Mouse (Mus musculus) kidney, adult 2 months (tissue): Measurements from ENCODE around the gene Ntn4. TPM values are rescaled to one million over a fixed set of nuclear protein-coding genes. Genes with fewer than 3 reads are reported as not detected.

Source experiments
- DNase-seq: peaks from one replicate; pipeline ENCODE4 v3.0.0; 2021
- H3K27ac ChIP-seq: fragments of 200-500 bp; 2 replicates; pipeline ENCODE4 v1.5.1; 2012; ENCODE audit warnings: low read depth, low read length, control low read depth, inconsistent platforms; ENCODE audit not compliant: insufficient read depth
- H3K27me3 ChIP-seq: fragments of 200-500 bp; replicated peaks from 2 replicates; pipeline ENCODE4 v1.6.1; 2012; ENCODE audit warnings: mild to moderate bottlenecking, moderate library complexity, low read length, inconsistent platforms; ENCODE audit not compliant: control insufficient read depth, insufficient read depth
- H3K36me3 ChIP-seq: fragments of 200-500 bp; 2 replicates; pipeline ENCODE4 v1.6.1; 2012; ENCODE audit warnings: mild to moderate bottlenecking, moderate library complexity, low read length, inconsistent platforms; ENCODE audit not compliant: control insufficient read depth, insufficient read depth
- H3K4me1 ChIP-seq: fragments of 200-500 bp; 2 replicates; pipeline ENCODE4 v1.6.1; 2011; ENCODE audit warnings: low read length; ENCODE audit not compliant: control insufficient read depth, insufficient read depth
- H3K4me3 ChIP-seq: fragments of 200-500 bp; 2 replicates; pipeline ENCODE4 v1.5.1; 2011; ENCODE audit warnings: mild to moderate bottlenecking, low read depth, low read length, control low read depth; ENCODE audit not compliant: insufficient read depth
- CTCF ChIP-seq: fragments of 200-500 bp; conservative IDR thresholded peaks from 2 replicates; pipeline ENCODE4 v1.5.1; 2011; ENCODE audit warnings: low read depth, mild to moderate bottlenecking, control low read depth, low read length, moderate library complexity, mixed read lengths; ENCODE audit not compliant: insufficient read depth, insufficient read length
- POLR2A ChIP-seq: fragments of 200-500 bp; IDR thresholded peaks from one replicate; pipeline ENCODE4 v1.6.1; 2011; ENCODE audit warnings: low read depth, low read length, control low read depth
- WGBS: fragments of 180-500 bp; shearing (Covaris S2); methylation state at CpG from one replicate; pipeline ENCODE4 v1.1.7; 2018; 5-methylcytosine and 5-hydroxymethylcytosine counted together
- polyA plus RNA-seq: library from polyadenylated mRNA; depleted of rRNA; stranded (reverse); fragments of >200 nt; gene quantifications from 2 replicates; pipeline ENCODE4 v1.2.3, GENCODE M21; 2012

Ntn4 gene
- polyA plus RNA-seq, 1 experiment, result 35.1 TPM

- H3K27me3 ChIP-seq, result no peaks in the 10 kb centered on the region
- H3K27ac ChIP-seq, result no peak overlapping the region
- peaks cover 5% of the 10 kb centered on the region for H3K36me3 ChIP-seq
- 84% methylated on average over 5 of the region's 5 CpGs for WGBS
- H3K4me3 ChIP-seq, result no peak overlapping the region
- DNase-seq, result no peak
- H3K4me1 ChIP-seq, result peaks cover 3% of the 10 kb centered on the region; the same call in 1 of the 2 replicates
- TF ChIP-seq POLR2A, result no peak
Measured at GRCm38 (mm10) chr10:93708515-93708914, 68.0 kb downstream of the Ntn4 start.

GRCm38 (mm10) chr10:93709536-93709935, 69.1 kb downstream of the Ntn4 start:
- TF ChIP-seq CTCF (no peak), POLR2A (no peak)
- DNase-seq, result peak; percentile 37
- Histone ChIP-seq H3K27me3 (no peaks in the 10 kb centered on the region), H3K4me3 (no peak overlapping the region), H3K27ac (no peak overlapping the region), H3K36me3 (peaks cover 5% of the 10 kb centered on the region), H3K4me1 (no peaks in the 10 kb centered on the region; the same call in 1 of the 2 replicates)
- 69% methylated on average over 8 of the region's 8 CpGs for WGBS

- Histone ChIP-seq H3K27me3 (no peaks in the 10 kb centered on the region), H3K36me3 (no peaks in the 10 kb centered on the region; the same call in 1 of the 2 replicates), H3K4me3 (no peak overlapping the region), H3K4me1 (no peaks in the 10 kb centered on the region), H3K27ac (no peak overlapping the region)
- no peak for DNase-seq
- TF ChIP-seq CTCF, result no peak
- TF ChIP-seq POLR2A, result no peak
- 77% methylated on average over 5 of the region's 5 CpGs for WGBS
Measured at GRCm38 (mm10) chr10:93721625-93722337, 81.3 kb downstream of the Ntn4 start.

GRCm38 (mm10) chr10:93723942-93724542, 83.6 kb downstream of the Ntn4 start:
- DNase-seq, result peak; percentile 73
- Histone ChIP-seq H3K27me3 (no peaks in the 10 kb centered on the region), H3K27ac (peak overlapping the region; percentile 26), H3K36me3 (no peaks in the 10 kb centered on the region; the same call in 1 of the 2 replicates), H3K4me1 (peaks cover 4% of the 10 kb centered on the region; the same call in 1 of the 2 replicates), H3K4me3 (no peak overlapping the region)
- WGBS, result 22% methylated on average over 11 of the region's 11 CpGs
- TF ChIP-seq POLR2A, result no peak

GRCm38 (mm10) chr10:93728131-93728530, 87.7 kb downstream of the Ntn4 start:
- Histone ChIP-seq H3K36me3 (no peaks in the 10 kb centered on the region; the same call in 1 of the 2 replicates), H3K27ac (no peak overlapping the region), H3K4me3 (no peak overlapping the region), H3K27me3 (no peaks in the 10 kb centered on the region), H3K4me1 (peaks cover 4% of the 10 kb centered on the region; the same call in 1 of the 2 replicates)
- DNase-seq, result peak; percentile 42
- 65% methylated on average over 5 of the region's 5 CpGs for WGBS
- TF ChIP-seq POLR2A (no peak), CTCF (no peak)

GRCm38 (mm10) chr10:93730514-93730913, 90.0 kb downstream of the Ntn4 start:
- Histone ChIP-seq H3K4me1 (peaks cover 4% of the 10 kb centered on the region; the same call in 1 of the 2 replicates), H3K27me3 (no peaks in the 10 kb centered on the region), H3K4me3 (no peak overlapping the region), H3K36me3 (no peaks in the 10 kb centered on the region; the same call in 1 of the 2 replicates), H3K27ac (no peak overlapping the region)
- WGBS, result 90% methylated on average over 6 of the region's 6 CpGs
- no peak for TF ChIP-seq POLR2A
- no peak for TF ChIP-seq CTCF
- DNase-seq, result no peak

GRCm38 (mm10) chr10:93731248-93731691, 90.8 kb downstream of the Ntn4 start:
- Histone ChIP-seq H3K36me3 (no peaks in the 10 kb centered on the region; the same call in 1 of the 2 replicates), H3K27me3 (no peaks in the 10 kb centered on the region), H3K4me3 (no peak overlapping the region), H3K4me1 (peaks cover 4% of the 10 kb centered on the region; the same call in 1 of the 2 replicates), H3K27ac (no peak overlapping the region)
- TF ChIP-seq CTCF, result no peak
- TF ChIP-seq POLR2A, result no peak
- WGBS, result 89% methylated on average over 9 of the region's 9 CpGs
- DNase-seq, result no peak
